Comparison of ENCODE assay signal across 12 mouse cellular contexts in genomic region chr2:117228601-117229125, GRCm38 (mm10). TPM values are rescaled to one million over a fixed set of nuclear protein-coding genes. Genes with fewer than 3 reads are reported as not detected.
DNase-seq lines count a peak whose midpoint lies in the region; ATAC-seq lines count a peak whose summit lies in the region.
"Had no signal": no experiment of that assay in that cellular context is flagged by ENCODE, and none has a peak within 500 bp of the region (broad histone marks: within the 10 kb centered on the region; RNA-seq: fewer than 3 reads in every experiment).

No protein-coding gene starts in this region.

- H3K9me3 ChIP-seq in midbrain, embryonic 12.5 days, result no peaks in the 10 kb centered on the region
- H3K9me3 ChIP-seq: embryonic facial prominence, embryonic 12.5 days; heart, embryonic 15.5 days had no signal

- 0 out of 2 replicates have a peak overlapping the region, but pooled peaks have one; percentile 15 for H3K9ac ChIP-seq in midbrain, embryonic 12.5 days (replicated peaks)
- H3K9ac ChIP-seq: embryonic facial prominence, embryonic 12.5 days; heart, embryonic 15.5 days had no signal

- H3K27ac ChIP-seq in midbrain, embryonic 12.5 days (replicated peaks), result no peak overlapping the region
- H3K27ac ChIP-seq: embryonic facial prominence, embryonic 12.5 days; heart, embryonic 15.5 days; macrophage had no signal

- peak; percentile 27 for DNase-seq in lung, postnatal 10 days
- DNase-seq in lung, postnatal 25 days (ENCODE audit: low spot score), result no peak
- peak; percentile 36 to 66 for DNase-seq in frontal cortex, postnatal 36 days (ENCODE audit: low spot score in 2 of 2)
- no peak for DNase-seq in cerebellum, postnatal 10 days
- no peak for DNase-seq in layer of hippocampus, adult 18-20 months (ENCODE audit: low spot score in 2 of 2)
- DNase-seq: layer of hippocampus, adult 9-11 months; thymus, postnatal 4 days had no signal

- peaks cover 7% of the 10 kb centered on the region; the same call in 1 of the 2 replicates for H3K27me3 ChIP-seq in midbrain, embryonic 12.5 days
- H3K27me3 ChIP-seq: embryonic facial prominence, embryonic 12.5 days had no signal

- no peaks in the 10 kb centered on the region for H3K36me3 ChIP-seq in midbrain, embryonic 12.5 days
- H3K36me3 ChIP-seq: embryonic facial prominence, embryonic 12.5 days; heart, embryonic 15.5 days had no signal

- H3K4me1 ChIP-seq in midbrain, embryonic 12.5 days, result peaks cover 8% of the 10 kb centered on the region; the same call in 1 of the 2 replicates
- H3K4me1 ChIP-seq: embryonic facial prominence, embryonic 12.5 days; heart, embryonic 15.5 days had no signal

- 41% methylated on average over 11 of the region's 11 CpGs for WGBS in midbrain, embryonic 12.5 days

- peak overlapping the region; percentile 14; the same call in 1 of the 2 replicates for H3K4me2 ChIP-seq in midbrain, embryonic 12.5 days (replicated peaks)
- H3K4me2 ChIP-seq: embryonic facial prominence, embryonic 12.5 days; heart, embryonic 15.5 days had no signal

- no peak overlapping the region for H3K4me3 ChIP-seq in midbrain, embryonic 12.5 days
- H3K4me3 ChIP-seq: embryonic facial prominence, embryonic 12.5 days; heart, embryonic 15.5 days had no signal

- peak; percentile 58 for ATAC-seq in midbrain, embryonic 12.5 days (ENCODE audit: low FRiP score, low read depth)
- no peak for ATAC-seq in megakaryocyte progenitor cell, adult 5-6 weeks (replicated peaks; ENCODE audit: poor library complexity)

RNA-seq across cellular contexts. Expression of gene Fam98b, which starts 20.9 kb away (rescaled TPM):
- polyA plus RNA-seq in midbrain, embryonic 12.5 days (2016; fragmentation: Nextera tagmentation; extraction: Ambion mirVana), result 19.6 and 20.9 TPM in 2 replicates
- 10 to 100 TPM; 46.6 to 51.4 TPM for total RNA-seq in layer of hippocampus, adult 18-20 months (2021)
- total RNA-seq in megakaryocyte progenitor cell, adult 5-6 weeks (2015), result 40.8 and 43.5 TPM in 2 replicates
- 15.8 and 19.1 TPM in 2 replicates for total RNA-seq in megakaryocyte progenitor cell, adult 5-6 weeks (2017)

Comparison
In these comparisons a context has a peak if more than half of its experiments do, and no peak if none do; other contexts are left out.
1. DNase-seq: peak in lung, postnatal 10 days (single experiment) and frontal cortex, postnatal 36 days (2 of 2); none in lung, postnatal 25 days (single experiment), cerebellum, postnatal 10 days (0 of 2) and layer of hippocampus, adult 18-20 months (0 of 2).